Mouse (Mus musculus) liver, adult (tissue): ENCODE results near the gene Gm13305.
"Not testable (repeated sequence)": the region's sequence is repeated elsewhere in the genome, so short reads cannot be mapped to it uniquely, and the experiment has no call there.

Experiments
- GATA4 ChIP-seq: IDR thresholded peaks from 2 replicates; pipeline ENCODE4 v1.6.1; 2014; ENCODE audit warnings: mild to moderate bottlenecking, low read length; ENCODE audit not compliant: insufficient replicate concordance

Gene Gm13305

GRCm38 (mm10) chr4:42168503-42168902 is at the start of gene Gm13305:
Gene Gm13305 (minus strand): TSS chr4:42168603.
- TF ChIP-seq GATA4: not testable (repeated sequence)

- not testable (repeated sequence) for TF ChIP-seq GATA4
These were observed 15.3 kb downstream of the Gm13305 start, which contains the start of gene Gm13306 for GRCm38 (mm10) chr4:42153136-42153535. Gene Gm13306 (plus strand): TSS chr4:42153436.

GRCm38 (mm10) chr4:42114517-42114916 is 53.9 kb downstream of the Gm13305 start, which contains the start of gene Gm13304:
Gene Gm13304 (plus strand): TSS chr4:42114817.
- TF ChIP-seq GATA4: not testable (repeated sequence)
